Mouse (Mus musculus): ENCODE data around the gene Fgfr2. TPM values are rescaled to one million over a fixed set of nuclear protein-coding genes. Genes with fewer than 3 reads are reported as not detected.

The Fgfr2 gene
- total RNA-seq, 2 experiments from 2014 or later = 1.7 to 3.7 TPM

- ATAC-seq (replicated peaks; ENCODE audit: low FRiP score, poor library complexity, severe bottlenecking) = no peak
Measured at GRCm38 (mm10) chr7:130621953-130622352, 2501.2 kb downstream of the Fgfr2 start.

DNA sequence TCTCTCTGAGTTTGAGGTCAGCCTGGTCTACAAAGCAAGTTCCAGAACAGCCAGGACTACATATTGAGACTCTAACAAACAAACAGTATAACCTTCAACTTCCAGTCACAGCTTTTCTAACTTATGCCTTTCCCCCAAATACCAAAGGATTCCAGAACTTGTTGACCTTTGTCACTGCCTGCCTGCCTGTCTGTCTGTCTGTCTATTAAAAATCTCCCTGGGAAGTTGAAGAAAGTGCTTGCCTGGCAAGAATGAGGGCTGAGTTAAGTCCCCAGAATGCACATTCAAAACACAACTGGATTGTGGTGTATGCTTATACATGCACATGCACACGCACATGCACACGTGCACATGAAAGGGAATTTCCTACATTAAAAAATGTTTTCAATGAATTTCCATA lies 2502.1 kb downstream of the Fgfr2 start:
- no peak for ATAC-seq (replicated peaks; ENCODE audit: low FRiP score, poor library complexity, severe bottlenecking)

GRCm38 (mm10) chr7:130617591-130617990 lies 2505.6 kb downstream of the Fgfr2 start:
- no peak for ATAC-seq (replicated peaks; ENCODE audit: low FRiP score, poor library complexity, severe bottlenecking)

- no peak for ATAC-seq (replicated peaks; ENCODE audit: low FRiP score, poor library complexity, severe bottlenecking)
Measured at GRCm38 (mm10) chr7:130613973-130614372, 2509.2 kb downstream of the Fgfr2 start.

- no peak for ATAC-seq (replicated peaks; ENCODE audit: low FRiP score, poor library complexity, severe bottlenecking)
Measured at GRCm38 (mm10) chr7:130606958-130607357, 2516.2 kb downstream of the Fgfr2 start.

DNA sequence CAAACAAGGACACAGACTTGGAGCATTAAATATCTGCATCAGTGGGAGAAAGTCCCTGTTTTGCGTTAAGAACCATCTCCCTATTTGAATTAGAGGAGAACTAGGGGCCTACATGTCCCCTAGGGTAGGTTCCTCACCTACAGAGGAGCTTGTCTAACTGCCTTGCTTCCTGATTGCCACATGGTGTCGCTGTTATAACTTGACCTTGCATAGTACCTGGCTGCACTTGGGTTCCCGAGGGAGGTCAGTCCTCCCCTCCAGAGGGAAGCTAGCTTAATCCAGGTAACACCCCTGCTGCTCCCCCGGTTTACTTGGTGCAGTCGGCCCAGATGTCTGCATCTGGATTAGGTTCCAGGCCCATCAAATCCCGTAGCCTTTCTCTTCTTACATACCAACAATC lies 2518.0 kb downstream of the Fgfr2 start:
- no peak for ATAC-seq (replicated peaks; ENCODE audit: low FRiP score, poor library complexity, severe bottlenecking)

- ATAC-seq (replicated peaks; ENCODE audit: low FRiP score, poor library complexity, severe bottlenecking) = no peak
Measured at GRCm38 (mm10) chr7:130604390-130604789, 2518.8 kb downstream of the Fgfr2 start.

DNA sequence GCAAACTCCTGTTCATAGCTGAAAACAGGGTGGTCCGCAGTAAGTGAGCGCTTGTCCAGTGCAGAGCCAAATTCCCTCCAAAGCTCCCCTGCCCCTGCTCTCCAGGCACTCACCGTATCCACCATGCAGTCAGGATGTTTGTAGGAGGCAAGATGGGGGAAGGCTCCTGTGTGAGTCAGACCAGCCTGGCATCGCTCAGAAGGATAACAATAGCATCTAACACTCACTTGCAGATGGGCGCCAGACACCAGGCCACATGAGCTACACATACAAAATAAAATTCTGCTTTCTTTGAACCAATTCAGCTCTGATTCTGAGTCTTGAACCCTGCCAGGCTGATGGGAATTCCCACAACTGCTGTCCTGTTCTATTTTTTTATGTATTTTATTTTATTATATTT lies 2519.6 kb downstream of the Fgfr2 start:
- ATAC-seq (replicated peaks; ENCODE audit: low FRiP score, poor library complexity, severe bottlenecking) = no peak

DNA sequence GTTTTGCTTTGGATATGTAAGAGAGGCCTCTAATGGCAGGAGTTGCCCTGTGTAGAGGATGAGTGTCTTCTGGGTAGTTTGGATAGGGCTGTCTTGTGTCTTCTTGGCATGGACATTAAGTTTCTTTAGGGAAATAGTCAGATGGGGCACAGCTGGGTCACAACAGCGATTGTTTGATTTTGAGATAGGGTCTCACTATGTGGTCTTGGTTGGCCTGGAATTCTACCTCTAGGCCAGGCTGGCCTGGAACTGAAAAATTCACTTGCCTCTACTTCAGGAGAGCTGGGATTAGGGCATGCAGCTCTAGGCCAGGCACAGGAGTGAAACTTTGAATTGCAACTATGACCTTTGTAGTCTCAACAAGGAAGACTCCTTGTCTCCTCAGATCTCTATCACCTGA lies 2520.3 kb downstream of the Fgfr2 start:
- no peak for ATAC-seq (replicated peaks; ENCODE audit: low FRiP score, poor library complexity, severe bottlenecking)

DNA sequence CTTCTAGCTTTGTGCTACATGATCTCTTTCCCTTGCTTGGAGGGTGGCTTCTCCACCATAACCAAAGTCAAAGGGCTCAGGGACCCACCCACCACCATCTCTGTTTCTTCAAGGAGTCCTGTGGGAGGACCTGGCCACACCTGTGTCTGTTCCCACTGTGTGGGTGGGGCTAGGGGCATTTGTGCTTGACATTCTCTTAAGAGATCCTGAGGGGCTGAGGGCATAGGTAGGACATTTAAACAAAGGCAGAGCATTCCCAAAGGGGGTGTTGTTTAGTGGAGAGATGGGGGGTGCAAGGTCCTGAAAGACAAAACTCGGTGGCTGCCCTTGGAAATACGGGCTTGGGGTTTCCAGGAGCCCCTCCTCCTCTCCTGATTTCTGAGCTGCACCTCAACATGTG lies 2522.6 kb downstream of the Fgfr2 start:
- no peak for ATAC-seq (replicated peaks; ENCODE audit: low FRiP score, poor library complexity, severe bottlenecking)

GRCm38 (mm10) chr7:130600074-130600473 lies 2523.1 kb downstream of the Fgfr2 start:
- ATAC-seq (replicated peaks; ENCODE audit: low FRiP score, poor library complexity, severe bottlenecking) = no peak

DNA sequence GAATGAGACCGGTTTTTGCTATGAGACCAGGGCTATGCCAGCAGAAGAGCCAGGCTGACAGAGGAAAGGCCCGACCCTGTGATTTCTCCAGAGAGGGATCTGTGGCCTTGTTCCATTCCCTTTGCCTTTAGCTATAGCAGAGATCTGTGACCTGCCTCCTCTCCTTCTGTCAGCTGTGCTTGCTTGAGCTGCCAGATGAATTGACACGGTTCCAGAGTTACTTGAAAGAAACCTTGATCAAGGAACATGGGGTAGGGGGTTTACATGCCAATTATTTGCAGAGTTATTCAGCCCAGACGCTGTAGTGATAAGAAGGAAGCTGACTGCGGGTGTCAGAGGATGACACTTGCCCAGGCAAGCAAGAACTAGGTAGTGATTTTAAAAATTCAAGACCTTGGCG lies 2525.6 kb downstream of the Fgfr2 start:
- ATAC-seq (replicated peaks; ENCODE audit: low FRiP score, poor library complexity, severe bottlenecking) = no peak

DNA sequence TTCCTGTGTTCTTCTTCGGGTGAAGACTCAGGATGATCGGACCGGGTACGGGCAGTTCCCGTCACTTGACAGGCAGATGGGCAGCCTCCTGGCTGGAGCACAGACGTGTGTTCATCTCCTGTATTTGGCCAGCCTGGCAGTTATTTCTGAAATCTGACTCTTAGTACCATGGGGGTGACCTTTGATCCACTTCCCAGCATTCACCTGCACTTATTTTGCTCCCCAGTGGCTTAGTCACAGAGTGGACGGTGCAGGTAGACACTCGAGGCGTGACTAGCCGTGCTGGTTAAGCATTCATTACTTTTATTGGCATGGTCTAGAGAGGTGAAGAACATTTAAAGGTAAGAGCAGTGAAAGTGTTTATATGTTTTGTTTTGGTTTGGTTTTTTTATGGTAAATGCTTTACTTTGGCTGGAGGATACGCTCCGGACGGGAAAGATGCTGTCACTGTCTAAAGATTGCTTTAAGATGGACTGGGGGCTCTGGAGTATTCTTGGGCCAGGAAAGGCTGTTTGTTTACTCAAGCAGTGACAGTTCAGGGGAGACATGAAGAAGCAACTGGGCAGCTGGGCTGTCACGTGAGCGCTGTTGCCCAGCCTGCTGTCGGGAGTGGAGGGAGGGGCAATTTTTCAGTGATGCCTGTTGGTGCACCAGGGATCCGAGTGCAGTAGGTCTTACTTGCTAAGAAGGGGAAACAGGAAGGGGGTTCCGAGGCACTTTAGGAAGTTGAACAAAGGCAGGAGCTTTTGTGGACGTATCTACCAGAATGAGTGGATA lies 2526.9 kb downstream of the Fgfr2 start:
- peak; percentile 16 for ATAC-seq (replicated peaks; ENCODE audit: low FRiP score, poor library complexity, severe bottlenecking)

- ATAC-seq (replicated peaks; ENCODE audit: low FRiP score, poor library complexity, severe bottlenecking) = peak; percentile 59
Measured at GRCm38 (mm10) chr7:130593375-130594239, 2529.5 kb downstream of the Fgfr2 start.

DNA sequence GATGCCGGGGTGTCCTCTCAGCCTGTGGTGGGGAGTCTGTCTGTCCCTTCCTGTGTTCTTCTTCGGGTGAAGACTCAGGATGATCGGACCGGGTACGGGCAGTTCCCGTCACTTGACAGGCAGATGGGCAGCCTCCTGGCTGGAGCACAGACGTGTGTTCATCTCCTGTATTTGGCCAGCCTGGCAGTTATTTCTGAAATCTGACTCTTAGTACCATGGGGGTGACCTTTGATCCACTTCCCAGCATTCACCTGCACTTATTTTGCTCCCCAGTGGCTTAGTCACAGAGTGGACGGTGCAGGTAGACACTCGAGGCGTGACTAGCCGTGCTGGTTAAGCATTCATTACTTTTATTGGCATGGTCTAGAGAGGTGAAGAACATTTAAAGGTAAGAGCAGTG lies 2530.2 kb downstream of the Fgfr2 start:
- ATAC-seq (replicated peaks; ENCODE audit: low FRiP score, poor library complexity, severe bottlenecking) = peak; percentile 22; the same call in 1 of the 2 replicates

DNA sequence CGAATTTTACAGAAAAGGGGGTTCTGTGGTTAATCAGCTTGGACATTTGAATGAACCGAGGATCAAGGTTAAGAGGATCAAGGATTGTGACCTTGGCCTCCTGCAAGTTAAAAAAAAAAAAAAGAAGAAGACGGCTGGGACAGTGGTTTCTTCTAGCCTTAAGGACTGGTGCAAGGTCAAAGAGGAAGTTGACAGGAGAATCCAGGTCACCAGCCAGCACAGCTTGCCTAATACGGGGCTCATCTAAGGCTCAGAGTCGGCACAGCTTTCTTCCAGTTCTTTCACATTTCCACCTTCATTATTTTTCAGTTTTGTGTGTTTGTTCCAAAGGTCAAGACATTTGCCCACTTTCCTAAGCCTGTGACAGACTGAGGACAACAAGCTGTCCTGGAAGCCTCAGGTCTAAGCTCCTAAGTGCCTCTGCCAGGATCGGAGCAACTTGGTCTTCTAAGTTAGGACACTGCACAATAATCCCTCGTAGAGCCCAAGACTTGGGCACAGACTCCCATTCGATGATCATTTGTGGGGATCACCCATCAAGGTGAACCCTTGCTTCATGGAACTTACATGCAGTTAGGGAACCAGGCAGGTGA lies 2532.2 kb downstream of the Fgfr2 start:
- ATAC-seq (replicated peaks; ENCODE audit: low FRiP score, poor library complexity, severe bottlenecking) = no peak

DNA sequence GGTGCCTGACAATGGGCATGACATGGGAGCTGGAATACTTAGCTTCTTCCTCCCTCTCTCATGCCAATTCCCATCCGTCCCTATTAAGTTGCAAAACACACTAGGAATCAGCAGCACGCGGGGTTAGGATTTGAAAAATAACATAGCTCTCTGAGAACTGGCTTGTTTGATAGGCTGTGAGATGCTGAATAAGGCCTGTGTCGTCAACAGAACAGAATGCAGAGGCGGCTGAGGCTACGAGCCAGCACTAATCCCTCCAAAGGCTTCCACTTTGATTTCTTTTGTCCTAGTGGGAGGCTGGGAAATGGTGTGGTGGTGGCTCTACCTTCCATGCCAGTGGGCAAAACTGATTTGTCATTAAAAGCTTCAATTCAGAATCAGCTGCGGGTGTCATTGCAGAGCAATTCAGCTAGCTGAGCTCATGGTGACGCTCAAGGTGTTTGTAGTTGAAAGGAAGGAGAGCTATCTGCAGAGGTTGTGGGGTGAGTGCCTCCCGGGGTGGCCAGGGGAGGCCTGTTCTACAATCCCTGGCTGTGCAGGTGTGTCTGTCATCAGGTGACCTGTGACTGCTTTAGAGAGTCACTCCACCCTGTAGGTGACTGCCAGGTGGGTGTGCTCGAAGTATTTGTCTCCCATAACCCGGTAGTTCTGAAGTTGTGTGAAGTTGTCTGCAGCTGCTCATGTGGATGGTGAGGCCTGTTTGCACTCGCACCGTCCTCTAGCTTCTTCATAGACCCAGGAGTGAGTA lies 2532.9 kb downstream of the Fgfr2 start:
- no peak for ATAC-seq (replicated peaks; ENCODE audit: low FRiP score, poor library complexity, severe bottlenecking)

- ATAC-seq (replicated peaks; ENCODE audit: low FRiP score, poor library complexity, severe bottlenecking) = no peak
Measured at GRCm38 (mm10) chr7:130586521-130587072, 2536.6 kb downstream of the Fgfr2 start.

DNA sequence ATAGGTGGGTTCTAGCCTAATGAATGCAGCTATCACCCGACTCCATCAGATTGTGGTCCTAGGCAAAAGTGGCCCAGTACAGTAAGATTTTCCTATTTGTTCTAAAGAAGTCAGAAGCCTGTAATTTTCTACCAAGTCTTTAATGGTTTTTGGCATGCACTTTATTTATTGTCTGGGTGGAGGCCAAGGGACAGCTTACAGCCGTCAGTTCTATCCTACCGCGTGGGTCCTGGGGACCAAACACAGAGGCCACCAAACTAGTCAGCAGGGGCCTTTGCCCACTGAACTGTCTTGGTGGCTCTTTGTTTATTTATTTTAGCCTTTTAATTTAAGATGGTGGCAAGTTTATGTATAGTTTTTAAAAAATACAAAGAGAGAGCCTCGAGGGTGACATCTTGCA lies 2544.5 kb downstream of the Fgfr2 start:
- ATAC-seq (replicated peaks; ENCODE audit: low FRiP score, poor library complexity, severe bottlenecking) = no peak

DNA sequence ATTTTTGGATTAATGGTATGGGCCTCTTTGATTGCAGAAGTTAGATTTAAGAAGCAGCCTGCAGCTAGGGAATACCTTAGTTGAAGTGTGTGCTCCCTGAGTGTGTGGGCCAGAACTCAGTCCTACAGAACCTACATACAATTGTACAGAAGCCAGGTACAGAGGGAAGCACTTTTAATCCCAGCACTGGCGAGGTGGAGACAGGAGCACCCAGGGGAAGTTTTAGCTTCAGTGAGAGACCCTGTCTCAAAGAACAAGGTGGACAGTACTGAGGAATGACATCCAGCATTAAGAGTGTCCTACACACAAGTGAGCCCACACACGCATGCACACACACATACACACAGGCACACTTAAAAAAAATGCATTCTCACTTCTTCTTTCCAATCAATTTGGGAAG lies 2545.1 kb downstream of the Fgfr2 start:
- no peak for ATAC-seq (replicated peaks; ENCODE audit: low FRiP score, poor library complexity, severe bottlenecking)
